Mouse (Mus musculus): Measurements from ENCODE around the gene Kif5a. TPM values are rescaled to one million over a fixed set of nuclear protein-coding genes. Genes with fewer than 3 reads are reported as not detected.
"Not testable (repeated sequence)": the region's sequence is repeated elsewhere in the genome, so short reads cannot be mapped to it uniquely, and the experiment has no call there.

The Kif5a gene
- polyA plus RNA-seq, 1 experiment from 2014 or later: 0.67 TPM

DNA sequence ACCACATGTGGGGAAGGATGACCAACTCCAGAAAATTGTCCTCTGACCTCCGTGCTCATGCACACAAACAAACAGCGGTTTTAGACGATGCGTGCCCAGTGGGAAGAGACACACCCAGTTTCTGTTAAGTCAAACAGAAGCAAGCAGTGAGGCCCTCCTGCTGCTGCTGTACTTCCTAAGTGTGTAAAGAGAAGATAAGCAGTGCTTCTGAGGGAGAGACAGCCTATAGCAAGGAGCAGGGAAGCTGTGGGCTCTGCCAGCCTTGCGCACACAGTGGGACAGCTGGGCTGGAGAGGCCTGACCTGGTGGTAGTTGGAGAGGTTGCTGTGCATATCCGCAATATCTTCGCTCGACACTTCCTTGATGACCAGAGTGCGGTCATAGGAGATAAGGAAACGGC is 57.8 kb downstream of the Kif5a start:
- Histone ChIP-seq H3K27ac (no peak overlapping the region), H3K4me3 (ENCODE audit: inconsistent target) (no peak overlapping the region), H3K79me2 (ENCODE audit: inconsistent target) (peaks cover 13% of the 10 kb centered on the region), H3K36me3 (ENCODE audit: inconsistent target) (peaks cover 63% of the 10 kb centered on the region)
- WGBS (ENCODE audit: missing documents): 92% methylated on average over 10 of the region's 10 CpGs

DNA sequence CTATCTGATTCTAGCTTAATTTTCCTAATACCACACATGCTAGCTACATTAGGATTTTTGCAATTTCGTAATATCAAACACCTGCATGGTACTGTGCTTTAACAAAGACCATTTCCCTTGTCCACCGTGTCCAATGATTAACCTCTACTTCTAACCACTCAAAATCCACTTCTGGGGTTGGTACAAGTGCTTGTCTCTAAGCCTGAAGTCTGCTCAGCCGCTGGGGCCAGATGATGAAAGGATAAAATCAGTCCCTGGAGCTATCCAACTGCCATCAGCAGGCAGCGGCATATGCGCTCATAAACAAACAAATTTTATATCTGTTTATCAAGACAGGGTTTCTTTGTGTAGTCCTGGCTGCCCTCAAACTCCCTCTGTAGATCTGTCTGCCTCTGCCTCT is 58.6 kb downstream of the Kif5a start:
- peaks cover 70% of the 10 kb centered on the region for H3K36me3 ChIP-seq (ENCODE audit: inconsistent target)
- no peak overlapping the region for H3K27ac ChIP-seq
- no peak overlapping the region for H3K4me3 ChIP-seq (ENCODE audit: inconsistent target)
- WGBS (ENCODE audit: missing documents): 84% methylated on average over 5 of the region's 5 CpGs
- peaks cover 5% of the 10 kb centered on the region; the same call in 1 of the 2 replicates for H3K79me2 ChIP-seq (ENCODE audit: inconsistent target)

DNA sequence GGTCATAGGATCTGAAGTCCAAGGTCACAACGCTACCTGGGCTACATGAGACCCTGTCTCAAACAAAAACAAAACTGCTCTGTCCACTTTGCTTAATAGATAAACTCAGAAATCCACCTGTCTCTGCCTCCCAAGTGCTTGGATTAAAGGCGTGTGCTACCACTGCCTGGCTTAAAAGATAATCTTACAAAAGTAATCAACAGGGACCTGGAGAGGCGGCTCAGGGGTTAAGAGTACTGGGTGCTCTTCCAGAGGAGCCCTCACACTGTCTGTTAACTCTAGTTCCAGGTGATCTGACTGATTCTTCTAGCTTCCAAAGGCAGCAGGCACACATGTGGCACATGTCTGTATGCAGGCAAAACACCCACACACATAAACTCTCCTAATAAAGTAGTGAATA is 60.0 kb downstream of the Kif5a start:
- Histone ChIP-seq H3K27ac (no peak overlapping the region), H3K4me3 (ENCODE audit: inconsistent target) (no peak overlapping the region), H3K36me3 (ENCODE audit: inconsistent target) (peaks cover 75% of the 10 kb centered on the region), H3K79me2 (ENCODE audit: inconsistent target) (no peaks in the 10 kb centered on the region)
- 93% methylated on average over 3 of the region's 3 CpGs for WGBS (ENCODE audit: missing documents)

DNA sequence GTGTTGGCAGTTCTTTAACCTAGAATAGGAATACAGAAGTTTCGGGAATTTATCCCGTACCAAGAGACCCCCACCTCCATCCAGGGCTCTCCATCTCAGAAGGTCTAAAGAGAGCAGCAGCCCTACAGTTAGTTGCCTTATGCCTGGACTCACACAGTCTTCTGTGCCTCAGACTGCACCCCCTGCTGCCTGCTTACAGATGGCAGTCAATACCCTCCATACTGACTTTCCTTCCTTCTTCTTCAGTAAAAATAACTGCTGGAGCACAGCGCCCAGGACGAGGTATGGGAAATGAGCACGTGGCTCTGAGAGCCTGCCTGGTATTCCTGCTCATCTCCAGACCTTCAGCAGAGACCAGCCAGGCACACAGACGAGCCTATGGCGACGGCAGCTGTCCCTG is 62.9 kb downstream of the Kif5a start:
- Histone ChIP-seq H3K36me3 (ENCODE audit: inconsistent target) (peaks cover 58% of the 10 kb centered on the region), H3K79me2 (ENCODE audit: inconsistent target) (no peaks in the 10 kb centered on the region), H3K4me3 (ENCODE audit: inconsistent target) (no peak overlapping the region), H3K27ac (no peak overlapping the region)
- 90% methylated on average over 8 of the region's 8 CpGs for WGBS (ENCODE audit: missing documents)

DNA sequence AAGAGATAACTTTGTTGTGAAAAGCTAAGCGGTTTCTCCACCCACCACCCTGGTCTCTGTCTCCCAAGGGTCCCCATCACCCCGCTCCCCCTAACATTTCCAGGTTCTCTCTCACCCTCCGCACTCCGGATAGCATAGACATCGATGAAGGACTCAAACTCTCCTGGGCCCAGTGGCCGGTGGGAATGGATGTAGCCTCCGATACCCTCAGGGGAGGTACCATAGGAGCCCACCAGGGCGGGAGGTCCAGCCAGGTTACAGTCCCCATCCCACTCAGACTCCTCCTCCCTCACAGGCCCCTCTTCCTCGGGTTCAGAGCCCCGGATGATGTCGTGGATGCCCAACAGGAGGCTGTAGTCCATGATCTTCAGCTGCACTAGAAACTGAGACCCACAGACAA is 63.7 kb downstream of the Kif5a start:
- Histone ChIP-seq H3K36me3 (ENCODE audit: inconsistent target) (peaks cover 50% of the 10 kb centered on the region), H3K79me2 (ENCODE audit: inconsistent target) (no peaks in the 10 kb centered on the region), H3K27ac (no peak overlapping the region), H3K4me3 (ENCODE audit: inconsistent target) (no peak overlapping the region)
- 90% methylated on average over 11 of the region's 11 CpGs for WGBS (ENCODE audit: missing documents)

DNA sequence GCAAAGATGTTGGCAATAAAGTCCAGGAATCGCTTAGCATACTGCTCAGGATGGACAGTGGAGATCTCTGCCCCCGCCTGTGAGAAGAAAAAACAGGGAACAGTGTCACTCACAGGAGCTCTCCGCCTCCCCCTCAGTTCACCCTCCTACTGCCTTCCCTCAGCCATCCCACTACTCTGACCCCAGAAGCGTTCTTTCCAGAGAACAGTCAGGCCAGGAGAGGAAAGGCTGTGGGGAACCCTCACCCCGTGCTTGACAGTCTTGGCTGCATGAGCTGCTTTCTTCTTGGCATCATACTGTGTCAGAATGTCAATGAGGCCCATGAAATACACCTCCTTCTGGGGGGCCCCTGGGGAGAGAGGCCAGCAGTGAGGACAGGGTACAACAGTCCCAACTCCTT is 64.1 kb downstream of the Kif5a start:
- H3K36me3 ChIP-seq (ENCODE audit: inconsistent target): peaks cover 46% of the 10 kb centered on the region
- no peak overlapping the region for H3K27ac ChIP-seq
- H3K4me3 ChIP-seq (ENCODE audit: inconsistent target): no peak overlapping the region
- no peaks in the 10 kb centered on the region for H3K79me2 ChIP-seq (ENCODE audit: inconsistent target)
- WGBS (ENCODE audit: missing documents): 86% methylated on average over 5 of the region's 5 CpGs

DNA sequence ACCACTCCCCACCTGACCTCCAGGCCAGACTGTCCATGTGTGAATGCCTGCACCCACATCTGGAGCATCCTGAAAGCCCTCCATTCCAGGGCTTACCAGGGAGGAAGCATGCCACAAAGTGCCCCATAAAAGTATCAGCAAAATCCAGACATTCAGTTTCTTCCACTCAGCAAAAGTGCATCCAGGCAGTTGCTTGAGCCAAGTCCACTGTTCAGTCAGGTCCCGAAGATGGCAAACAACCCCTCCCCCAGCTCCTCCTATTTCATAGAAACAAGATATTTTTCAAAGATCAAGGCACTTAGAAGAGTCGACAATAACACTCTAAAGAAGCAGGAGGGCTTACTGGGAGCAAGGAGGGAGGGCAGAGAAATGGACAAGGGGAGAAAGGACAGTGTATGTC is 64.7 kb downstream of the Kif5a start:
- no peak overlapping the region for H3K4me3 ChIP-seq (ENCODE audit: inconsistent target)
- no peak overlapping the region for H3K27ac ChIP-seq
- peaks cover 41% of the 10 kb centered on the region for H3K36me3 ChIP-seq (ENCODE audit: inconsistent target)
- 85% methylated on average over 2 of the region's 2 CpGs for WGBS (ENCODE audit: missing documents)
- no peaks in the 10 kb centered on the region for H3K79me2 ChIP-seq (ENCODE audit: inconsistent target)

DNA sequence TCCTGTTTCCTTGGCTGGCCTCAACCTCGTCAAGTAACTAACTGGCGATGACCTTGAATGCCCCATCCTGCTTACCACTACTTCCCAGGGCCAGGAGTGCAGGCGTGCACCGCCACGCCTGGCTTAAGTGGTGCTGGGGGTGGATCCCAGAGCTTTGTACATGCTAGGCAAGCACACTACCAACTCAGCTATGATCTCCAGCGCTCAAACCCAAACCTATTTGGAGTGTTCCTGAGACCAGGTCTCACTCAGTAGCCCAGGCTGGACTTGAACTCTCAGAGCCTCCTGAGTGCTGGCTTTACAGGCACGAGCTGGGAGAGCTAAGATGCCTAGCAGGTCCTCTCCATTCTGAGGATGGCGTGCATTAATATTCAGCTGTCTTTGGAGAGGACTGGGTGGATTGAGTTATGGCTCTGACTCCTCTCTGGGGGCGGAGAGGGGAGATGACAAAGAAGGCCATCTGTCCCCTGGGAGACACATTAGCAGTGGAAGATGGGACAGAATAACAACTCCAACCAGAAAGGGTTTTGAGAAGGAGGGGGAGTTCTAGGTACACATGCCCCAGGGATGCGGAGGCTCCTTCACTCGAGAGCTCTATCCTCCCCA is 65.5 kb downstream of the Kif5a start:
- no peaks in the 10 kb centered on the region for H3K79me2 ChIP-seq (ENCODE audit: inconsistent target)

DNA sequence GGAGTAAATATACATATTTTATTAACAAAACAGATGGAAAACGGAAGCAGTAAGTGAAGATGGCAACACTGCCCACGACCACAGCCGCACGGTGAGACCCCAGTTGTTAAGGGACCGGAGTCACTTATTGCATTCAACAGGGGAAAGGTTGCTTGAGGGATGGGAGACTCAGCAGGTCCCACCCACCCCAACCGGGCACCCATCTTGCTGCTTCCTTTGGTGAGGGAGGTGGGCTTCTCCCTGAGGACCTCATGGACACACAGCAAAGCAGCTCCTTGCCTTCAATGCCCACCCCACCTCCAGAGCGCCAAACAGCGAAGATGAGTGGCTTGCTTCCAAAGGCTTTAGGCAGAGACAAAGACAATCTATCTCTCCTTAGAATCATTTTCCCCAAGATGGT is 66.0 kb downstream of the Kif5a start:
- no peak overlapping the region for H3K27ac ChIP-seq
- WGBS (ENCODE audit: missing documents): 90% methylated on average over 8 of the region's 8 CpGs

More for the DNA sequence above, 65.5 kb downstream of the Kif5a start:
- H3K4me3 ChIP-seq (ENCODE audit: inconsistent target): no peak overlapping the region
- no peak overlapping the region for H3K27ac ChIP-seq
- peaks cover 32% of the 10 kb centered on the region for H3K36me3 ChIP-seq (ENCODE audit: inconsistent target)
- WGBS (ENCODE audit: missing documents): 97% methylated on average over 11 of the region's 11 CpGs

DNA sequence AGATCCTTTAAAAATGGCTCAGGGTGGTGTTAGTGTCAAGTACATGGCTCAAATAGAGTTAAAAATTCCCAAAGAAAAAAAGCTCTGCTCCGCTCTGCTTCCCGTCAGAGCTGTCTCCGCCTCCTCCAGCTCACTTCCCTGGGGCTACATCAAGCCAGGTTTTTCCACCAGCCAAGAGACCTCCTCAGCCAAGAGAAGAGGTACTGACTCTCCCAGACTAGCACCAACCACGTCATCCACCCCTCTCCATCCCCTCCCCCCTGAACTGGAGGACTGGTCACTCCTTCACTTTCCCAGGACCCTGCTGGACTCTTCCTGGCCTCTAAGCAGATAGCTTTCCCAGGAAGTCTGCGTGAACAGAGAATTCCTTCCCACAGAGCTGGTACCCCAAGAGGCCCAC is 66.8 kb downstream of the Kif5a start:
- Histone ChIP-seq H3K36me3 (ENCODE audit: inconsistent target) (peaks cover 28% of the 10 kb centered on the region), H3K4me3 (ENCODE audit: inconsistent target) (no peak overlapping the region), H3K79me2 (ENCODE audit: inconsistent target) (no peaks in the 10 kb centered on the region), H3K27ac (no peak overlapping the region)
- WGBS (ENCODE audit: missing documents): 86% methylated on average over 4 of the region's 5 CpGs

More for the DNA sequence above, 66.0 kb downstream of the Kif5a start:
- Histone ChIP-seq H3K36me3 (ENCODE audit: inconsistent target) (peaks cover 28% of the 10 kb centered on the region), H3K79me2 (ENCODE audit: inconsistent target) (no peaks in the 10 kb centered on the region), H3K4me3 (ENCODE audit: inconsistent target) (no peak overlapping the region)

DNA sequence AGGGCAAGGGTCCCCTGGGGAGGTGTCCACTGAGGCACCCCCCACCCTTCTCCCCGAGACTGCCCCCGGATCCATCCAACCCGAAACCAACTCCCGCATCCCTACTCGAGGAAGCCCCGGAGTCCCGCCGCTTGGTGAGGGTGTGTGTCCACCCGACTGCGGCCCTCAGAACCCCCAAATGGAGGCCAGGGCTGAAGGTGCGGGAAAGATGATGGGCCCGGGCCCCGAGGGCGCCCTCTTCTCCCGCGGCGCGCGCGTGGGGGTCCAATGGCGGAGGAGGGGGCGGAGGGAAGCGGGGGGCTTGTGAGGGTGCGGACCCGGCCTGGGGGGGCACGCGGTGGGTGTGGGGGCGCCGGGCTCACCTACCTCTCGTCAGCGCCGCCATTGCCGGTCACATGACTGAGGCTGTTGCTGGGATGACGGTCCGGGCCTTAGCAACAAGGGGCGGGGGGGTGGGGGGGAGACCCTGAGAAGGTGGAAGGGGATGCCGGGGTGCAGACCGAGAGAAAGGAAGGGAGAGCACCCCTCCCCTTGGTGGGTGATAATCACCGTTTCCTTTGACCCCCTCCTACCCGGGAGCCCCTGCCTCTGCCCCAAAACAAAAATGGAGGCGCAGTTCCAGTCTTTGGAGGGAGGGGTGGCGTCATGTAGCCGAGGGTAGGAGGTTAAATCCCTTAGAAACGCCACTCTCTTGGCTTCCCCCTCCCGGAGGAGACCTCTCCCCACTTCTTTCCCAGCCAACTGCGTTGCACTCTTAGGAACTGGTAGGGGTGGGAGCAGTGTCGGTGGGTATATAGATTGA is 67.6 kb downstream of the Kif5a start, which contains the start of gene Dtx3:
Gene Dtx3, minus strand, starts transcription at position 401 of the 802 bp plus-strand sequence.
- 8% methylated on average over 33 of the region's 47 CpGs for WGBS (ENCODE audit: missing documents)
- H3K79me2 ChIP-seq (ENCODE audit: inconsistent target): no peaks in the 10 kb centered on the region
- peaks cover 21% of the 10 kb centered on the region for H3K36me3 ChIP-seq (ENCODE audit: inconsistent target)
- peak within 1 kb of the TSS; percentile 37 for H3K27ac ChIP-seq
- H3K4me3 ChIP-seq (ENCODE audit: inconsistent target): peak within 1 kb of the TSS; percentile 66

DNA sequence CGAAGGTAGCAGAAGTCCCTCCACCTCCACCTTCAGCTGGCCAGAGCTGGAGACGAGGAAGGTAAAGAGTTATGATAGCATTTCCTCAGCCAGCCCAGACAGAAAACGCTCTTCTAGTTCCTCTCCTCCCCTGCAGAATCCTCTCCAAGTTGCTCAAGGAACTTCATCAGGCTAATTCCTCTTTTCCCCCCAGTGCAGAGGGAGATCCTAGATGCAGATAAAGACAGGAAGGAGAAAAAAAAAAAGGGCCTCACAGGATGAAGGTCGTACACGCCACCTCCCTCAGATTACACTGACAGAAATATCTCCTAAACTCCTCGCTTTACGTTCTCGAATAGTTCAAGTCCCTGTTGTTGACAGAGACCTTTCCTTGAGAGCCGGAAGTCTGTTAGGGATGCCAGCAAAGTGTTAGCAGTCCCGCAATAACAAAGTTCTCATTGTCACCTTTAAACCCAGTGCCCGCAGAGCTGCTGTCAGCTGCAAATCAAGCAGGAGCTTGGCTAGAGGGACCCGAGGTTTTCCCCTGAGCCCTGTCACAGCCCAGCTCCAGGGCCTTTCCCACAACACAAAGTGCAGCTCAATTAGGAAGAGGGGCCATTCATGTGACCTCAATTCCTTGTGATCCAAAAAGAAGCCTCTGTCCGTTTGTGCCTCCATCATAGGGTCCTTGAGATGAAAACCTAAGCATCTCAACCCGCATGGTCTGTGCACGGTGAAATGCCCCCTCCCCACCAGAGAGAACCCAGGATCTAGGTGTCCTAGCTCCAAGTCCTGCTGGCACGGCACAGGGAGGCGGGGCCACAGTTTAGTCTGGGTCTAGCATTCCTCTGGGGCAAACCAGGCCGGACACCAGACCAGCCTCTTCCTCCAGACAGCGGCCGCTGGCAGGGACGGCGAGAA is 68.5 kb downstream of the Kif5a start:
- Histone ChIP-seq H3K27ac (peak overlapping the region; percentile 37), H3K36me3 (ENCODE audit: inconsistent target) (peaks cover 13% of the 10 kb centered on the region; the same call in 1 of the 2 replicates), H3K4me3 (ENCODE audit: inconsistent target) (peak overlapping the region; percentile 66), H3K79me2 (ENCODE audit: inconsistent target) (no peaks in the 10 kb centered on the region)
- 2% methylated on average over 22 of the region's 22 CpGs for WGBS (ENCODE audit: missing documents)

DNA sequence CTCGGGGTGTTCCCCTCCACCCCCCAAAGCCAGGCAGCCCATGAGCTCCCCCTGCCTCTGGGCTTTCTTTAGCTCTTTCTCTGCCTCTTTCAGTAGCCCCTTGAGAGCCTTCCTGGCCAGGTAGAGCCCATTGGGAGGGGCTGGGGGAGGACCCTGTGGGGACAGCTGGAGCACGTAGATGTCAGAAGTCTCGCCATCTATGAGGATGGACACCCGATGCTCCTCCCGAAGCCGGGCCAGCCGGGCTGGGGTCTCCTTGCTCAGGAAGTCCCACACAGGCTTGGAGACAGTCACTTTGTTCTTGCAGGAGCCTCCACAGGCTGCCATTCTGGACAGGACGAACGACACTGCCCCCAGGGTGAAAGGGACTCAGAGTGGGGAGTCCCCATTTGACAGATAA is 70.1 kb downstream of the Kif5a start:
- H3K36me3 ChIP-seq (ENCODE audit: inconsistent target): no peaks in the 10 kb centered on the region
- H3K27ac ChIP-seq: no peak overlapping the region
- H3K79me2 ChIP-seq (ENCODE audit: inconsistent target): no peaks in the 10 kb centered on the region
- WGBS (ENCODE audit: missing documents): 90% methylated on average over 8 of the region's 9 CpGs
- no peak overlapping the region for H3K4me3 ChIP-seq (ENCODE audit: inconsistent target)

DNA sequence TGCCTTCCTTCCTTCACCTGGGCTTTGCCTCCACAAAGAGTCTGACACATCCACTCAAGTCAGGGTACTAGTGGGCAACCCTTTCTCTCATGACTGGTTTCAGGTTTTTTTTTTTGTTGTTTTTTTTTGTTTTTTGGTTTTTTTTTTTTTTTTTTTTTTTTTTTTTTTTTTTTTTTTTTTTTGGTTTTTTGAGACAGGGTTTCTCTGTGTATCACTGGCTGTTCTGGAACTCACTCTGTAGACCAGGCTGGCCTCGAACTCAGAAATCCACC is 71.2 kb downstream of the Kif5a start:
- not testable (repeated sequence) for H3K4me3 ChIP-seq (ENCODE audit: inconsistent target); H3K27ac ChIP-seq
- 100% methylated on average over 1 of the region's 1 CpGs for WGBS (ENCODE audit: missing documents)

More for the DNA sequence above, 71.2 kb downstream of the Kif5a start:
- H3K79me2 ChIP-seq (ENCODE audit: inconsistent target); H3K36me3 ChIP-seq (ENCODE audit: inconsistent target): not testable (repeated sequence)
